Mouse (Mus musculus) lung, adult 2 months (tissue): ENCODE measurements around the gene Fxyd3.

Source experiments
- CTCF ChIP-seq: fragments of 200-500 bp; IDR thresholded peaks from 2 replicates; pipeline ENCODE4 v1.5.1; 2011; ENCODE audit warnings: mild to moderate bottlenecking, low read length, control low read depth; ENCODE audit not compliant: insufficient read depth
- POLR2A ChIP-seq: fragments of 200-500 bp; IDR thresholded peaks from 2 replicates; pipeline ENCODE4 v1.6.1; 2011; ENCODE audit warnings: low read depth, mild to moderate bottlenecking, control low read depth, low read length, borderline replicate concordance; ENCODE audit errors: extremely low read depth

GRCm38 (mm10) chr7:31115587-31116043, 39.1 kb upstream of the Fxyd3 start:
- TF ChIP-seq CTCF (no peak), POLR2A (no peak)
